Mouse (Mus musculus) kidney, adult 2 months (tissue): ENCODE results near the gene Pum2.

Experiments used
- CTCF ChIP-seq: fragments of 200-500 bp; conservative IDR thresholded peaks from 2 replicates; pipeline ENCODE4 v1.5.1; 2011; ENCODE audit warnings: low read depth, mild to moderate bottlenecking, control low read depth, low read length, moderate library complexity, mixed read lengths; ENCODE audit not compliant: insufficient read depth, insufficient read length
- POLR2A ChIP-seq: fragments of 200-500 bp; IDR thresholded peaks from one replicate; pipeline ENCODE4 v1.6.1; 2011; ENCODE audit warnings: low read depth, low read length, control low read depth

GRCm38 (mm10) chr12:8659406-8660279 lies 14.3 kb upstream of the Pum2 start:
- no peak for TF ChIP-seq CTCF
- no peak for TF ChIP-seq POLR2A
